Mouse (Mus musculus) stomach, embryonic 16.5 days (tissue): Measurements from ENCODE around the gene Mapk1. TPM values are rescaled to one million over a fixed set of nuclear protein-coding genes. Genes with fewer than 3 reads are reported as not detected.

Experiments used
- ATAC-seq: fragments of 200-750 bp; cut with Nextera tagmentation; 2 replicates; pipeline ENCODE4 v1.8.0; 2017; ENCODE audit warnings: moderate number of reproducible peaks, moderate TSS enrichment; ENCODE audit not compliant: insufficient read depth, low FRiP score
- H3K27ac ChIP-seq: fragments of 300-500 bp; sonication (generic); 2 replicates; pipeline ENCODE4 v1.5.1; 2014; ENCODE audit warnings: low read length
- H3K27me3 ChIP-seq: fragments of 300-500 bp; sonication (generic); 2 replicates; pipeline ENCODE4 v1.6.1; 2014; ENCODE audit warnings: low read length, control low read depth, mixed read lengths; ENCODE audit not compliant: control insufficient read depth, insufficient read depth
- H3K36me3 ChIP-seq: fragments of 300-500 bp; sonication (generic); 2 replicates; pipeline ENCODE4 v1.6.1; 2014; ENCODE audit warnings: low read length; ENCODE audit not compliant: control insufficient read depth, insufficient read depth
- H3K4me1 ChIP-seq: fragments of 300-500 bp; sonication (generic); 2 replicates; pipeline ENCODE4 v1.6.1; 2014; ENCODE audit warnings: low read length, control low read depth, mixed read lengths; ENCODE audit not compliant: control insufficient read depth, insufficient read depth
- H3K4me2 ChIP-seq: fragments of 300-500 bp; sonication (generic); 2 replicates; pipeline ENCODE4 v1.6.1; 2014; ENCODE audit warnings: low read depth, low read length, mixed read lengths
- H3K4me3 ChIP-seq: fragments of 300-500 bp; sonication (generic); replicated peaks from 2 replicates; pipeline ENCODE4 v1.5.1; 2014; ENCODE audit warnings: mild to moderate bottlenecking, low read length
- H3K9ac ChIP-seq: fragments of 300-500 bp; sonication (generic); 2 replicates; pipeline ENCODE4 v1.6.1; 2014; ENCODE audit warnings: low read length
- H3K9me3 ChIP-seq: fragments of 300-500 bp; sonication (generic); replicated peaks from 2 replicates; pipeline ENCODE4 v1.6.1; 2016; ENCODE audit warnings: low read length, control low read depth; ENCODE audit not compliant: control insufficient read depth
- WGBS: fragments of 180-500 bp; shearing (Covaris S2); extraction: QIAGEN DNeasy Blood & Tissue Kit; methylation state at CpG from one replicate; pipeline ENCODE4 v1.1.7; 2014; 5-methylcytosine and 5-hydroxymethylcytosine counted together
- polyA plus RNA-seq: library from polyadenylated mRNA; unstranded; fragments of >200 nt; fragmentation: Nextera tagmentation; extraction: Ambion mirVana; gene quantifications from 2 replicates; pipeline ENCODE4 v1.2.1, GENCODE M21; 2015

The Mapk1 gene
- polyA plus RNA-seq, 1 experiment from 2014 or later, result 134 TPM

DNA sequence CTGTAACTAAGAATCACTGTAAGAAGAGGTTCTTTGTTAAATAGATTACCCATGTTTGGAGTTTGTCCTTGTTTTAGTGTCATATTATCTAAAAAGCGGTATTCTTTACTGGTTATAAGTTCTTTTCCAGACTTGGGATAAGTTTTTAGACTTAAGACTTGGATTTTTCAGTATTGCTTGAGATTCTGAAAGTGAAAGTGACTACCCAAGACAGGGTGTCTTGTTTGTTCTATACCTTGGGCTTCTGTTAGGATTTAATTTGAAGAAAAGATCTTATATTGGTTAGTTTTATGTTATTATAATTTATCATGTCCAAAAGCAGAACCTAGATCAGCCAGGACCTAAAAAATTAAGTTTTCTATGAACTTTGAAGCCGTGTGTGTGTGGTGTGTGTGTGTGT lies 50.6 kb downstream of the Mapk1 start:
- 91% methylated on average over 2 of the region's 2 CpGs for WGBS
- no peak for ATAC-seq
- Histone ChIP-seq H3K4me3 (no peak overlapping the region), H3K9ac (no peak overlapping the region), H3K27ac (no peak overlapping the region), H3K36me3 (peaks cover 11% of the 10 kb centered on the region), H3K27me3 (no peaks in the 10 kb centered on the region), H3K4me1 (no peaks in the 10 kb centered on the region), H3K9me3 (no peaks in the 10 kb centered on the region), H3K4me2 (no peak overlapping the region)

DNA sequence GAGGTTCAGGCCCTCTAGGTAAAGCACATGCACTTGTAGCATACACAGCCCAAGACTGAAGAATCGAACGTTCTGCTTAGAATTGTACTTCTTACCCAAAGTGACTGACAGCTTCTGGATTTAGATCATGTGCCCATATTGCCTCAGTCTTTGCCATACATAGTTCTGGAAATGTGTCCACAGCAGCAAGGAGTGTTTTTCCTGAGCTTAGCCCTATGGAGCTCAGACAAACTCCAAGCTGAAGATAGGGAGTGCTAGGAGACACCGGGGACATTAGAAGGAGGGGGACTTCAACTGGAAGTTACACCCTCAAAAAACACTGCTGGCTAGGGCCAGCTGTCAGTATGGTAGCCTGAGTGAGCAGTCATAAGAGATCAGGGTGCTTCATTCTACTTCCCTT lies 57.5 kb downstream of the Mapk1 start:
- peaks cover 22% of the 10 kb centered on the region for H3K36me3 ChIP-seq
- H3K4me2 ChIP-seq, result no peak overlapping the region
- H3K27me3 ChIP-seq, result no peaks in the 10 kb centered on the region
- no peaks in the 10 kb centered on the region for H3K9me3 ChIP-seq
- no peak overlapping the region for H3K27ac ChIP-seq
- WGBS, result 93% methylated on average over 3 of the region's 3 CpGs
- H3K4me3 ChIP-seq, result no peak overlapping the region
- H3K4me1 ChIP-seq, result no peaks in the 10 kb centered on the region
- no peak for ATAC-seq
- no peak overlapping the region for H3K9ac ChIP-seq

- Histone ChIP-seq H3K36me3 (peaks cover 22% of the 10 kb centered on the region), H3K27ac (no peak overlapping the region), H3K9ac (no peak overlapping the region), H3K4me1 (no peaks in the 10 kb centered on the region), H3K27me3 (no peaks in the 10 kb centered on the region), H3K4me3 (no peak overlapping the region), H3K9me3 (no peaks in the 10 kb centered on the region), H3K4me2 (no peak overlapping the region)
- 97% methylated on average over 1 of the region's 1 CpGs for WGBS
- no peak for ATAC-seq
Observed at GRCm38 (mm10) chr16:17041417-17041816, 58.2 kb downstream of the Mapk1 start.

DNA sequence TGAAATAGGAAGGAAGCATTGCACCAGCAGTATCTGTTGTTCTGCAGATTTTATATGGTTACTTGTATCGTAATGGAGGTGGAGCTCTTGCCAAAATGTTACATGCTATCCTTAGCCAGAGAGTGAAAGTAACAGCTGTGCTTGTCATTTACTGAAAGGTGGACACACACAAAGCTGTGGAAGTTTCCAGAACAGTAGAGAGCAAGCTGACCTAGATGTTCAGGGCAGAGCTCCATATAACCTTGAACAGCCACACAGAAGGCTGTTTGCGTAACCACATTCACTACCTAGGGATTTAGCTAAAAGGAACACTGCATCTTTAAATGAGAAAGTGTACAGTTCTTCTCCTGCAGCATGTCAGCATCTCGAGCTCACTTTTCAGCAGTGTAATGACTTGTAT lies 61.1 kb downstream of the Mapk1 start:
- 84% methylated on average over 3 of the region's 3 CpGs for WGBS
- peaks cover 28% of the 10 kb centered on the region; the same call in 1 of the 2 replicates for H3K36me3 ChIP-seq

DNA sequence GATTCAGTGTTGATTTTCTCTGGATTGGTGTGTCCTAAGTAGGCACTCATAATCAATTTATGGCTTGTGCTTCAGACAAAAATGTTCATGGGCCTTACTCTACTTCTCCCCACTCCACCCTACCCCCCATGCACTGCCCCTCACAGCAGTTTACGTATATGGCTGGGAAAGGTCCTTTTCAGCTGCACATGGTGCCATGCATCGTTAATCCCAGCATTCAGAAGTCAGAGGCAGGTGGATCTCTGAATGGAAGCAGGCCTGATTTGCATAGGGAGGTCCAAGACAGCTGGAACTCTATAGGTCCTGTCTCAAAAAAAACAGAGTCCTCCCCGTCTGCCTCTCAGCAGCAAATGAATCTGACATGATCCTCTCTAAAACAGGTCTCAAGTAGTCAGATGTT lies 62.1 kb downstream of the Mapk1 start:
- no peaks in the 10 kb centered on the region for H3K4me1 ChIP-seq
- peaks cover 28% of the 10 kb centered on the region; the same call in 1 of the 2 replicates for H3K36me3 ChIP-seq
- WGBS, result 79% methylated on average over 3 of the region's 3 CpGs
- no peak for ATAC-seq
- no peaks in the 10 kb centered on the region for H3K9me3 ChIP-seq
- no peak overlapping the region for H3K9ac ChIP-seq
- no peak overlapping the region for H3K4me2 ChIP-seq
- no peaks in the 10 kb centered on the region for H3K27me3 ChIP-seq
- no peak overlapping the region for H3K27ac ChIP-seq
- no peak overlapping the region for H3K4me3 ChIP-seq

More for the DNA sequence above, 61.1 kb downstream of the Mapk1 start:
- H3K9ac ChIP-seq, result no peak overlapping the region
- H3K9me3 ChIP-seq, result no peaks in the 10 kb centered on the region
- H3K4me1 ChIP-seq, result no peaks in the 10 kb centered on the region
- H3K4me3 ChIP-seq, result no peak overlapping the region
- H3K4me2 ChIP-seq, result no peak overlapping the region
- H3K27me3 ChIP-seq, result no peaks in the 10 kb centered on the region
- ATAC-seq, result no peak
- no peak overlapping the region for H3K27ac ChIP-seq

GRCm38 (mm10) chr16:17049886-17050285 lies 66.7 kb downstream of the Mapk1 start:
- no peak overlapping the region for H3K9ac ChIP-seq
- H3K9me3 ChIP-seq, result no peaks in the 10 kb centered on the region
- no peak overlapping the region for H3K27ac ChIP-seq
- no peak overlapping the region for H3K4me3 ChIP-seq
- H3K4me1 ChIP-seq, result no peaks in the 10 kb centered on the region
- H3K4me2 ChIP-seq, result no peak overlapping the region
- ATAC-seq, result no peak
- peaks cover 16% of the 10 kb centered on the region; the same call in 1 of the 2 replicates for H3K36me3 ChIP-seq
- H3K27me3 ChIP-seq, result no peaks in the 10 kb centered on the region
- 88% methylated on average over 1 of the region's 1 CpGs for WGBS

- no peak overlapping the region for H3K4me2 ChIP-seq
- no peaks in the 10 kb centered on the region for H3K4me1 ChIP-seq
- ATAC-seq, result no peak
- peaks cover 16% of the 10 kb centered on the region; the same call in 1 of the 2 replicates for H3K36me3 ChIP-seq
- H3K9me3 ChIP-seq, result no peaks in the 10 kb centered on the region
- no peaks in the 10 kb centered on the region for H3K27me3 ChIP-seq
- H3K27ac ChIP-seq, result no peak overlapping the region
- WGBS, result 68% methylated on average over 7 of the region's 7 CpGs
- H3K9ac ChIP-seq, result no peak overlapping the region
- no peak overlapping the region for H3K4me3 ChIP-seq
Observed at GRCm38 (mm10) chr16:17052087-17052486, 68.9 kb downstream of the Mapk1 start.

- H3K27ac ChIP-seq, result no peak overlapping the region
- no peaks in the 10 kb centered on the region for H3K27me3 ChIP-seq
- H3K4me1 ChIP-seq, result no peaks in the 10 kb centered on the region
- 0 out of 2 replicates have a peak, but pooled peaks cover 6% of the 10 kb centered on the region for H3K36me3 ChIP-seq
- no peak overlapping the region for H3K9ac ChIP-seq
- H3K4me3 ChIP-seq, result no peak overlapping the region
- H3K9me3 ChIP-seq, result no peaks in the 10 kb centered on the region
- WGBS, result 83% methylated on average over 3 of the region's 3 CpGs
- no peak overlapping the region for H3K4me2 ChIP-seq
- ATAC-seq, result no peak
Observed at GRCm38 (mm10) chr16:17053903-17054302, 70.7 kb downstream of the Mapk1 start.

DNA sequence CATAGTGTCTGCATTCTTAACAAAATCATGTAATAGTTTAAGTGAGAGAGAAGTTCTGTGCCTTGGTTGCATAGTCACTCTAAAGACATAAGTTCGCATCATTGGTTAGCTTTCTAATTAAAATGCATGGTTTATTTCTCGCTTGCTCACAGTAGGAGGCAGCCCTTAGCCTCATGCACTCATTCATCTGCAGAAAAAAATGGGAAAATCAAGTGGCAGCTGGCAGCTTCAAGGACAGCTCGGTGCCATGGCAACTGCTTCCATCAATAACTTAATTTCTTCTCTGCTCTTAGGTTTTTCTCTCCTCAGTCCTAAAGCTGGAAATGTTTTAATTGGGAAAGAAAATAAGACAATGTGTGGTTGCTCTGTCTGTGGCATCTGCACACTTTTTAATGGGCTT lies 72.4 kb downstream of the Mapk1 start:
- Histone ChIP-seq H3K9me3 (no peaks in the 10 kb centered on the region), H3K4me1 (no peaks in the 10 kb centered on the region), H3K27ac (no peak overlapping the region), H3K27me3 (no peaks in the 10 kb centered on the region), H3K4me3 (no peak overlapping the region), H3K4me2 (no peak overlapping the region), H3K9ac (no peak overlapping the region), H3K36me3 (no peaks in the 10 kb centered on the region)
- 68% methylated on average over 3 of the region's 3 CpGs for WGBS
- no peak for ATAC-seq

GRCm38 (mm10) chr16:17062338-17062737 lies 79.2 kb downstream of the Mapk1 start:
- Histone ChIP-seq H3K4me1 (no peaks in the 10 kb centered on the region), H3K27me3 (no peaks in the 10 kb centered on the region), H3K9me3 (no peaks in the 10 kb centered on the region), H3K4me2 (no peak overlapping the region), H3K4me3 (no peak overlapping the region), H3K36me3 (no peaks in the 10 kb centered on the region), H3K9ac (no peak overlapping the region), H3K27ac (no peak overlapping the region)
- WGBS, result 48% methylated on average over 1 of the region's 1 CpGs
- ATAC-seq, result no peak
